Mouse (Mus musculus): Measurements from ENCODE around the gene Wdr31.

DNA sequence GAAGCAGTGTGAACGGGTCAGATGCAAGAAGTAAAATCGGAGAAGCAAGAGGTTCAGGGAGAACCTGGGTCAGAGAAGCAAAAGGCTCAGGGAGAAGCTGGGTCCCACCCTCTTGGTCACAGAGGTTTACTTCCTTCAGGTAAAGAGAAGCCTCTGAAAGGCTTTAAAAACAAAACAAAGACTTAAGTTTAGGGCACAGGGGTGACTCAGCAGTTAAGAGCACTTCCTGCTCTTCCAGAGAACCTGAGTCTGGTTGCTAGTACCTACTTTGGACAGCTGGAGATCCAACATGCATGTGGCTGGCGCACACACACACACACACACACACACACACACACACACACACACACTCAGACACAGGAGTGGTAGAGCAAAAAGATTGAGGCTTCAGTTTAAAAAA, 14.2 kb upstream of the Wdr31 start:
- TF ChIP-seq CTCF (conservative IDR thresholded peaks at IDR 0.05 in 1 of 2, IDR thresholded peaks at IDR 0.05 in 1 of 2; ENCODE audit: low read depth in 2 of 2, low read length in 2 of 2) (no peak), CHD2 (IDR thresholded peaks at IDR 0.05; ENCODE audit: low read length) (no peak), TBP (conservative IDR thresholded peaks at IDR 0.05; ENCODE audit: low read depth, low read length) (no peak), EP300 (IDR thresholded peaks at IDR 0.05; ENCODE audit: low read length) (no peak), POLR2A (IDR thresholded peaks at IDR 0.05; ENCODE audit: low read depth, low read length) (no peak), TCF12 (IDR thresholded peaks at IDR 0.05; ENCODE audit: low read depth, low read length) (no peak), ZC3H11A (IDR thresholded peaks at IDR 0.05; ENCODE audit: low read depth, low read length) (no peak), CHD1 (IDR thresholded peaks at IDR 0.05; ENCODE audit: low read depth, low read length) (no peak), USF1 (IDR thresholded peaks at IDR 0.05; ENCODE audit: low read depth, low read length) (no peak), RCOR1 (conservative IDR thresholded peaks at IDR 0.05; ENCODE audit: low read depth, low read length) (no peak), MAX (IDR thresholded peaks at IDR 0.05; ENCODE audit: low read length) (no peak)
